Mouse (Mus musculus): ENCODE results near the gene Txnrd2. TPM values are rescaled to one million over a fixed set of nuclear protein-coding genes. Genes with fewer than 3 reads are reported as not detected.

Txnrd2 gene
- polyA plus RNA-seq, 1 experiment from 2014 or later = 26.1 TPM

GRCm38 (mm10) chr16:18407912-18408311, 18.3 kb upstream of the Txnrd2 start:
- H3K4me3 ChIP-seq = no peak overlapping the region
- no peaks in the 10 kb centered on the region for H3K27me3 ChIP-seq
- peaks cover 62% of the 10 kb centered on the region for H3K36me3 ChIP-seq
- H3K4me1 ChIP-seq (replicated peaks) = peaks cover 51% of the 10 kb centered on the region
- H3K4me2 ChIP-seq = no peak overlapping the region
- peak overlapping the region; percentile 45 for H3K27ac ChIP-seq
- no peak for ATAC-seq (ENCODE audit: low FRiP score)
- 75% methylated on average over 7 of the region's 7 CpGs for WGBS
- H3K9ac ChIP-seq = no peak overlapping the region
- no peaks in the 10 kb centered on the region for H3K9me3 ChIP-seq

- ATAC-seq (ENCODE audit: low FRiP score) = no peak; the same call in 1 of the 2 replicates
- peaks cover 47% of the 10 kb centered on the region for H3K36me3 ChIP-seq
Observed at GRCm38 (mm10) chr16:18409776-18410175, 16.4 kb upstream of the Txnrd2 start.

GRCm38 (mm10) chr16:18410418-18410817, 15.8 kb upstream of the Txnrd2 start:
- H3K4me1 ChIP-seq (replicated peaks) = peaks cover 44% of the 10 kb centered on the region
- H3K4me3 ChIP-seq = no peak overlapping the region
- no peaks in the 10 kb centered on the region for H3K9me3 ChIP-seq
- peak overlapping the region; percentile 60; the same call in 1 of the 2 replicates for H3K27ac ChIP-seq
- H3K9ac ChIP-seq = no peak overlapping the region
- H3K36me3 ChIP-seq = peaks cover 45% of the 10 kb centered on the region
- H3K4me2 ChIP-seq = no peak overlapping the region
- 82% methylated on average over 5 of the region's 5 CpGs for WGBS
- no peaks in the 10 kb centered on the region for H3K27me3 ChIP-seq
- ATAC-seq (ENCODE audit: low FRiP score) = peak; percentile 14; the same call in 1 of the 2 replicates

More at GRCm38 (mm10) chr16:18409776-18410175, 16.4 kb upstream of the Txnrd2 start:
- Histone ChIP-seq H3K4me1 (replicated peaks) (peaks cover 50% of the 10 kb centered on the region), H3K27me3 (no peaks in the 10 kb centered on the region), H3K4me2 (no peak overlapping the region), H3K4me3 (no peak overlapping the region), H3K9ac (no peak overlapping the region), H3K9me3 (no peaks in the 10 kb centered on the region), H3K27ac (no peak overlapping the region)
- WGBS = 73% methylated on average over 4 of the region's 4 CpGs

DNA sequence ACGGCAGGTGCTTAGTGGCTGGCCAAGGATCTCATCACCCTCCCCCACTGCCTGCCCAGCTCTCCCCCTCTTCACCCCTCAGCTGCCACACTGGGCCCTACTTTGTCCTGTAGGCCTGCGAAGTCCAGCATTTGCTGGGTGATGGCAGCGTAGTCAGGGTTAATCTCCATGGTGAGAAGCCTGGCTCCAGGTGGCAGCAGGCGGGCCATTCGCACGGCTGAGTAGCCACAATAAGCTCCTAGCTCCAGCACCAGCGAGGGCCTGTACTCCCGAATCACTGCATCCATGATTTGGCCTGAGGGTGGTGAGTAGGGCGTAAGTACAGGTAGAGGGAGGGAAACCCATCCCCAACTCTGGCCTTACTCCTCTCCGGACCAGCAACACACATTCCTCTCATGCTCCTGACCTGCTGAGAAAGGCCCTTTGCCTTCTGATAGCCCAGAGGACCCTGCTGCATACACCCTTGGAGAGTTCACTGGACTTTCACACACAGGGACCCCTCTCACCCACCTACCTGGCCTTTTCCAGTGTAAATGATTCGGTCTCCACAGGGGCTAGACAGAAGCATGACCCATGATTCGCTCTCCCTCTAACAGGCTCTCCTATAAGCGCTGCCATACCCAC, 15.0 kb upstream of the Txnrd2 start:
- H3K4me1 ChIP-seq (replicated peaks) = peaks cover 38% of the 10 kb centered on the region
- H3K4me3 ChIP-seq = no peak overlapping the region
- ATAC-seq (ENCODE audit: low FRiP score) = 0 out of 2 replicates have a peak, but pooled peaks have one; percentile 11
- no peaks in the 10 kb centered on the region for H3K9me3 ChIP-seq
- WGBS = 53% methylated on average over 13 of the region's 13 CpGs
- no peak overlapping the region for H3K4me2 ChIP-seq
- H3K36me3 ChIP-seq = peaks cover 40% of the 10 kb centered on the region
- peak overlapping the region; percentile 60 for H3K27ac ChIP-seq
- peak overlapping the region; percentile 55; the same call in 1 of the 2 replicates for H3K9ac ChIP-seq
- no peaks in the 10 kb centered on the region for H3K27me3 ChIP-seq

DNA sequence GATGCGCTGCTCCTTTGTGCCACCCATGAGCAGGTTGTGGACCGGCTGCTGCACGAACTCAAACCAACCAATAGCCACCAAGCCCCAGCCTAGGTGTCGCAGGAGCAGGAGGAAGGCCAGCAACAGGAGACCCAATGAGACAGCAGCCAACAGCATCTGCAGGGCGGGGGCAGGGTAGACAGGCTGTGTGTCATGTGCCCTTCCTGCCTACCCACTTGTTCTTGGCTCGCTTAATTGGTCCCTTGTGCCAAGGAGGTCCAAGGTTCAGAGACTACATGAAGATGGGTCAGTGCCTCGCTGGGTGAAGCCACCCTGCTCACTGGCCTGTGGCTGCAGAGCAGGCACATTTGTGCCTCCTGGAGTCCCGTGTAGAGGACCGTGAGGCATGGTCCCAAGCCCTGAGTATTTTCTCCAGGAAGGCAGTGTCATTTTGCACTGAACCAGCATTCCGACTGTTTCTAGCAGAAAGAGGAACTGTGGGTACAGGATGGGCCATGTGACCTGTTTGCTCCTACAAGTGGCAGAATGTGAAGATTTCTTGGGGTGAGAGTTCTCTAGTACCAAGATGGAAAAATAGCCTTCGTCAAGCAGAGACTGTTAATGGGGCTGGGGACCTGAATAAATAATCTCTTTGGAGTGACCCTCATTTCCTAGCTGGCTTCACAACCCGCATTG, 14.2 kb upstream of the Txnrd2 start:
- H3K27ac ChIP-seq = peak overlapping the region; percentile 60
- H3K9me3 ChIP-seq = no peaks in the 10 kb centered on the region
- H3K36me3 ChIP-seq = peaks cover 33% of the 10 kb centered on the region
- no peak overlapping the region for H3K4me3 ChIP-seq
- H3K27me3 ChIP-seq = no peaks in the 10 kb centered on the region
- peaks cover 46% of the 10 kb centered on the region for H3K4me1 ChIP-seq (replicated peaks)
- 0 out of 2 replicates have a peak overlapping the region, but pooled peaks have one; percentile 55 for H3K9ac ChIP-seq
- H3K4me2 ChIP-seq = no peak overlapping the region
- ATAC-seq (ENCODE audit: low FRiP score) = no peak
- 86% methylated on average over 12 of the region's 12 CpGs for WGBS

GRCm38 (mm10) chr16:18413032-18413816, 13.0 kb upstream of the Txnrd2 start:
- H3K4me3 ChIP-seq = no peak overlapping the region
- no peak overlapping the region for H3K9ac ChIP-seq
- H3K4me1 ChIP-seq (replicated peaks) = peaks cover 37% of the 10 kb centered on the region
- H3K27me3 ChIP-seq = no peaks in the 10 kb centered on the region
- no peak overlapping the region for H3K4me2 ChIP-seq
- no peaks in the 10 kb centered on the region for H3K9me3 ChIP-seq
- H3K36me3 ChIP-seq = peaks cover 30% of the 10 kb centered on the region
- H3K27ac ChIP-seq = no peak overlapping the region
- ATAC-seq (ENCODE audit: low FRiP score) = no peak
- WGBS = 92% methylated on average over 7 of the region's 7 CpGs

- H3K4me2 ChIP-seq = no peak overlapping the region
- no peaks in the 10 kb centered on the region for H3K27me3 ChIP-seq
- ATAC-seq (ENCODE audit: low FRiP score) = peak; percentile 19; the same call in 1 of the 2 replicates
- H3K27ac ChIP-seq = peak overlapping the region; percentile 63
- no peak overlapping the region for H3K9ac ChIP-seq
- H3K9me3 ChIP-seq = no peaks in the 10 kb centered on the region
- H3K4me3 ChIP-seq = no peak overlapping the region
- peaks cover 21% of the 10 kb centered on the region for H3K4me1 ChIP-seq (replicated peaks)
- WGBS = 68% methylated on average over 18 of the region's 18 CpGs
- peaks cover 25% of the 10 kb centered on the region for H3K36me3 ChIP-seq
Observed at GRCm38 (mm10) chr16:18416094-18416761, 10.0 kb upstream of the Txnrd2 start.

DNA sequence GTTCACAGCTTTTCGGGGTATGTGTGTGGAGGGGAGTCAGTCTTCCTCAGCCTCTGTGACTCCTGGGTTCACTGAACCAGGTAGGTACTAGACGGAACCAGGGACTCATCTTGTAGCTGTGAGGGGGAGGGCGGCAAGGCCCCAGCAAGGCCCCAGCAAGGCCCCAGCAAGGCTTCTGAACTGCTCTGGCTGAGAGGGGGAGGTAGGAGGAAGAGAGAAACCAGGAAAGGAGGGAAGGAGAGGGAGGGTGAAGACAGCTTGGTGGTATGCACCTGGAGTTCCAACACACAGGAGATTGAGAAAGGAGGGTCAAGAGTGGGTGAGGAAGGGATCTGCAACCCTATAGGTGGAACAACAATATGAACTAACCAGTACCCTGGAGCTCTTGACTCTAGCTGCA, 9.3 kb upstream of the Txnrd2 start:
- ATAC-seq (ENCODE audit: low FRiP score) = no peak
- Histone ChIP-seq H3K4me2 (no peak overlapping the region), H3K9me3 (no peaks in the 10 kb centered on the region), H3K4me3 (no peak overlapping the region), H3K9ac (no peak overlapping the region), H3K27ac (peak overlapping the region; percentile 63), H3K27me3 (no peaks in the 10 kb centered on the region), H3K4me1 (replicated peaks) (peaks cover 15% of the 10 kb centered on the region), H3K36me3 (peaks cover 29% of the 10 kb centered on the region)
- WGBS = 82% methylated on average over 3 of the region's 3 CpGs

DNA sequence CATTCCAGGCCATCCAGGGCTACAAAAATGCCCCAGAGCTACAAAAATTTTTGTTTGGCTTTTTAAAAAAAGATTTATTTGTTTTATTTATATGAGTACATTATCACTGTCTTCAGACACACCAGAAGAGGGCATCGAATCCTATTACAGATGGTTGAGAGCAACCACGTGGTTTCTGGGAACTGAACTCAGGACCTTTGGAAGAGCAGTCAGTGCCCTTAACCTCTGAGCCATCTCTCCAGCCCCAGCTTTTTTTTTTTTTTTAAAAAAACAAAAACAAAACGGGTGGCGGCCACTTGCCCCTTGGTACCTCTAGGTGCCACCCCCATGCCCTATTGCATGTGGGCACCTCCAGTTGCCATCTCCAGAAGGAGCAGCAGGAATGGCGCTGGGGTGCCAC, 8.7 kb upstream of the Txnrd2 start:
- WGBS = 97% methylated on average over 5 of the region's 5 CpGs
- ATAC-seq (ENCODE audit: low FRiP score) = no peak

GRCm38 (mm10) chr16:18418756-18419602, 7.2 kb upstream of the Txnrd2 start:
- WGBS = 84% methylated on average over 4 of the region's 4 CpGs
- ATAC-seq (ENCODE audit: low FRiP score) = no peak
- no peaks in the 10 kb centered on the region for H3K27me3 ChIP-seq
- no peak overlapping the region for H3K4me2 ChIP-seq
- H3K27ac ChIP-seq = no peak overlapping the region
- H3K36me3 ChIP-seq = peaks cover 47% of the 10 kb centered on the region
- no peak overlapping the region for H3K4me3 ChIP-seq
- peaks cover 19% of the 10 kb centered on the region for H3K4me1 ChIP-seq (replicated peaks)
- no peak overlapping the region for H3K9ac ChIP-seq
- H3K9me3 ChIP-seq = no peaks in the 10 kb centered on the region

More for the DNA sequence above, 8.7 kb upstream of the Txnrd2 start:
- no peak overlapping the region for H3K9ac ChIP-seq
- no peaks in the 10 kb centered on the region for H3K9me3 ChIP-seq
- no peaks in the 10 kb centered on the region for H3K27me3 ChIP-seq
- no peak overlapping the region for H3K4me3 ChIP-seq
- H3K4me1 ChIP-seq (replicated peaks) = peaks cover 13% of the 10 kb centered on the region; the same call in 1 of the 2 replicates
- peaks cover 36% of the 10 kb centered on the region for H3K36me3 ChIP-seq
- no peak overlapping the region for H3K27ac ChIP-seq
- no peak overlapping the region for H3K4me2 ChIP-seq

DNA sequence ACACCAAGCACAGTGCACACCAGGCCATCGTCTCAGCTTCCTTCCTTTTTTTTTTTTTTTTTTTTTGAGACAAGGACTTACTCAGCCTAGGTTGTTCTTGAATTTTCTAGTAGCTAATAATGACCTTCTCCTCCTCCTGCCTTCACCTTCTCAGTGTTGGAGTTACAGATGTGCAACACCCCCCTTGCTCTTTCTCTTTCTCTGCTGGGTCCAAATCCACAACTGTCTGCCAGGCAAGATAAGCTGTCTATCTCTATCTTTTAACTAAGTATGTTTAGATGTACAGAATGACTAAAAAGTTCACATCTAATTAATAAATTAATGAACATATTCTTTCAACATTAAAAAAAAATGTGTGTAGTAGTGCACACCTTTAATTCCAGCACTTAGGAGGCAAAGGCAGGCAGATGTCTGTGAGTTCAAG, 6.6 kb upstream of the Txnrd2 start:
- peaks cover 26% of the 10 kb centered on the region for H3K4me1 ChIP-seq (replicated peaks)
- no peaks in the 10 kb centered on the region for H3K27me3 ChIP-seq
- no peak overlapping the region for H3K27ac ChIP-seq
- no peak overlapping the region for H3K9ac ChIP-seq
- 90% methylated on average over 1 of the region's 1 CpGs for WGBS
- no peak overlapping the region for H3K4me3 ChIP-seq
- H3K9me3 ChIP-seq = no peaks in the 10 kb centered on the region
- no peak for ATAC-seq (ENCODE audit: low FRiP score)
- no peak overlapping the region for H3K4me2 ChIP-seq
- peaks cover 44% of the 10 kb centered on the region for H3K36me3 ChIP-seq

All from hindbrain, embryonic 13.5 days (tissue).